Mouse (Mus musculus) lung, adult 2 months (tissue): Measurements from ENCODE around the gene Cog4.

ENCODE experiments used
- CTCF ChIP-seq: fragments of 200-500 bp; IDR thresholded peaks from 2 replicates; pipeline ENCODE4 v1.5.1; 2011; ENCODE audit warnings: mild to moderate bottlenecking, low read length, control low read depth; ENCODE audit not compliant: insufficient read depth
- POLR2A ChIP-seq: fragments of 200-500 bp; IDR thresholded peaks from 2 replicates; pipeline ENCODE4 v1.6.1; 2011; ENCODE audit warnings: low read depth, mild to moderate bottlenecking, control low read depth, low read length, borderline replicate concordance; ENCODE audit errors: extremely low read depth

GRCm38 (mm10) chr8:110843207-110843606 lies 3.2 kb upstream of the Cog4 start:
- no peak for TF ChIP-seq CTCF
- no peak for TF ChIP-seq POLR2A
